Mouse (Mus musculus): ENCODE data around the gene Lmod2.

Lmod2 gene

DNA sequence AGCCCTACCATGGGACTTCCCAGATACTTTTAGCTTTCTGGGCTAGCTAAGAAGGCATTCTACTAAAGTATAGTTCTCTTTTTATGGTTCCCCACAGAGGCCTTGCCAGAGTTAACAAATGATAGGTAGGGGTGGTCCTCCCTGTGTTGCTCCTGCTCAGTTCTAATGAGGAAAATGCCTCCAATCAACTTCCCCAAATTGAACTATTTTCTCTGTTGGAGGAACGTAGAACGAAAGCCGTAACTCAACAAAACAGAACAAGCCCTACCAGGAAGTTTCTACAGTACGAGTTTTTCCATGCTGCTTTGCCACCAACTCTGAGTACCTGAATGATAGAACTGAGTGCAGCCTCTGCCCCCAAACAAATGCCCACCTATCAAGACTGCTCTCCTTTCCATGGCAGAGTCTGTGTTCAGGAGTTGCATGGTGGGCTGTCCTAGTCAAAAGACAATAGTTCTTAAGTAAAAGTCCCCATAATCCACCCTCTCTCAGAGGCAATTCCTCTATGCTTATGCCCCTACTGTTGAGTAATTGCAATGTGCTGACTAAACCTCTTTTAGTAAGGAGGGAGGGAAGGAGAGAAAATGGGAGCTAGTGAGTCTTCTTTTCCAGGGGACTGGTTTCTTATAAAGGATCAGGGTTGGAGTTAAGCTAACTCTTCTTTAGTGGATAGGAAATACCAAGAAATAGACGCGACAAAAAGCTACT, 47.9 kb downstream of the Lmod2 start:
- WGBS = 85% methylated on average over 6 of the region's 6 CpGs

DNA sequence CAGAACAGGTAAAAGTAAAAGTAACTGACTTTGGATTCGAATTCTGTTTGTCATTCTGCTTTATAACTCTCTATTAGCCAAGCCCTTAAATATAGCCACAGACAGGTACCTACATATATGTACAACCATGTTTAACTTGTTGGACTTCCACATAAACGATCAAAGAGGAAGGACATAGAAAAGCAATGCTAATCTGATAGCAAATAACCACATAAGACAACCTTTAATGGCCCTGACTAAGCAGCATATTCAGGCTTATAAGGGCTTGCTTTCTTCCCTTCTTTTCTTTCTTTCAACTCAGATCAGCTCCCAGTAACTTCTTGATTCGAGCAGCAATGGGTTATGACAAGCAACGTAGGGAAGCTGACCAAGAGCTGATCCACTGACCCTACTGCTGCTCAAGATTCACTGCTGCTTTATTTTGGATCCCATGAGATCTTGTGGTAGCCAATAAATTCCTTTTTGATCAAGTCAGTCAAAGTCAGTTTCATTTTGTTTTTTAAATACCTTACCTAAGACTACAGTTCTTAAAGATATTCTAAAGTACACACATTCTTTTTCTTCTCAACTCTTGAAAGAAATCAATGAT, 49.6 kb downstream of the Lmod2 start:
- 75% methylated on average over 4 of the region's 4 CpGs for WGBS

DNA sequence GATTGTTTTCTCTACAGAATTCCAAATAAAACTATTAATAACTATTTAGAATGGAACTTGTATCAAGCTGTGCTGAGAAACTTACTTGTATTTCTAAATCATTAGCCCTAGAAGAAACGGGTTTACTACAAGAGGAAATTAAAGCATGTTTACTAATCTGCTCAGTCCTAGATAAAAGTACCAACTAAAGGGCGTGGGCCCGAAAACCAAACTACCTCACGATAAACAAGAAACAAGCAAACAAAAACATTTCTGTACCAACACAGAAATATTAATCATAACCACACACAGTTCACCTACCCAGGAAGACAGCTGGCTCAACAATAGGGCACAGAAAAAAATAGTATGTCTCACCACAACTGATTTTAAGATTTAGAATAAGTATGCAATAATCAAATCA, 50.8 kb downstream of the Lmod2 start:
- 62% methylated on average over 4 of the region's 4 CpGs for WGBS

DNA sequence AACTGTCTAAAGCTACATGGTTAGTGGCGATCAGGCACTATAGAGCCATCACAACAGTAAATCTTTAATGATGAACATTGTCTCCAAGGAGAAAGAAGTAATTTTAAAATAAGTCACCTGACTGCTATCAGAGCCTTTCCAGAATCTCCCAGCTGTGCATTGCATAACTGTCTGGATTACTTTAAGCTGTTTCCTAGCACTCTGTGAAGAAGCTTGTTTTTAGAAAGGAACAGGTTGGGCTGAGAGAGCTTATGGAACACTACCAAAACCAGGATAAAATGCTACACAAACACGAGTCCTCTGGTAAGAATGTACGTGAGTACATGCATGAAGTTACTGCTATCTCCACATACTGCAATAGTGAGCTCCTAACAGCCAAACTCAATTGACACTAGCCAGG, 53.2 kb downstream of the Lmod2 start:
- WGBS = 34% methylated on average over 3 of the region's 3 CpGs

DNA sequence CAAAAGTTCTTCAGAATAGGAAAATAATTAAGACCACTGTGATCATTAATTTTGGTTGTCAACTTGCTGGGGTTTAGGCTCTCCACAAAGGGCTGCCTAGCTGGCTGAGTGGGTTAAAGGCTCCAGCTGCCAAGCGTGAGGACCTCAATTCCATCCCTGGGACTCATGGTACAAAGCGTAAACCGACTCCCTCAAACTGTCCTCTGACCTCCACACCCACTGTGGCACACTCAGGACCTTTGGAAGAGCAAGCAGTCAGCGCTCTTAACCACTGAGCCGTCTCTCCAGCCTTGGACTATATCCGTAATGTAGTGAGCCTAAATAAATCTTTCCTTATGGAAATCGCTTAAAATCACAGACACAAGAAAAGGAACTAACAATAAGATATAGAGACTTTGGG, 54.0 kb downstream of the Lmod2 start:
- WGBS = 68% methylated on average over 7 of the region's 7 CpGs

Data from cerebral cortex, adult 2 months (tissue).